Mouse (Mus musculus) neural tube, embryonic 15.5 days (tissue): ENCODE measurements around the gene Crispld2. TPM values are rescaled to one million over a fixed set of nuclear protein-coding genes. Genes with fewer than 3 reads are reported as not detected.

Experiments
- ATAC-seq: fragments of 200-750 bp; cut with Nextera tagmentation; 2 replicates; pipeline ENCODE4 v1.8.0; 2017; ENCODE audit warnings: mild to moderate bottlenecking, moderate TSS enrichment, moderate library complexity; ENCODE audit not compliant: low FRiP score
- H3K27ac ChIP-seq: fragments of 300-500 bp; sonication (generic); replicated peaks from 2 replicates; pipeline ENCODE4 v1.5.1; 2015; ENCODE audit warnings: mild to moderate bottlenecking, inconsistent platforms
- H3K27me3 ChIP-seq: fragments of 300-500 bp; sonication (generic); replicated peaks from 2 replicates; pipeline ENCODE4 v1.6.1; 2015; ENCODE audit warnings: inconsistent platforms
- H3K36me3 ChIP-seq: fragments of 300-500 bp; sonication (generic); 2 replicates; pipeline ENCODE4 v1.6.1; 2015; ENCODE audit warnings: inconsistent platforms
- H3K4me1 ChIP-seq: fragments of 300-500 bp; sonication (generic); 2 replicates; pipeline ENCODE4 v1.6.1; 2015; ENCODE audit warnings: inconsistent platforms
- H3K4me2 ChIP-seq: fragments of 300-500 bp; sonication (generic); 2 replicates; pipeline ENCODE4 v1.6.1; 2015; ENCODE audit warnings: inconsistent platforms, mild to moderate bottlenecking, moderate library complexity
- H3K4me3 ChIP-seq: fragments of 300-500 bp; sonication (generic); replicated peaks from 2 replicates; pipeline ENCODE4 v1.5.1; 2015; ENCODE audit warnings: mild to moderate bottlenecking, inconsistent platforms
- H3K9ac ChIP-seq: fragments of 300-500 bp; sonication (generic); replicated peaks from 2 replicates; pipeline ENCODE4 v1.6.1; 2015; ENCODE audit warnings: mild to moderate bottlenecking, inconsistent platforms
- H3K9me3 ChIP-seq: fragments of 300-500 bp; sonication (generic); replicated peaks from 2 replicates; pipeline ENCODE4 v1.6.1; 2016; ENCODE audit warnings: inconsistent platforms
- WGBS: fragments of 180-500 bp; shearing (Covaris S2); methylation state at CpG from one replicate; pipeline ENCODE4 v1.1.7; 2015; ENCODE audit warnings: mixed read lengths; 5-methylcytosine and 5-hydroxymethylcytosine counted together
- polyA plus RNA-seq: library from polyadenylated mRNA; unstranded; fragments of >200 nt; fragmentation: Nextera tagmentation; extraction: Ambion mirVana; gene quantifications from 2 replicates; pipeline ENCODE4 v1.2.1, GENCODE M21; 2015

Crispld2 gene
- polyA plus RNA-seq, 1 experiment from 2014 or later = 2.6 TPM

- Histone ChIP-seq H3K9me3 (no peaks in the 10 kb centered on the region), H3K4me1 (peaks cover 49% of the 10 kb centered on the region), H3K36me3 (peaks cover 2% of the 10 kb centered on the region; the same call in 1 of the 2 replicates), H3K4me3 (peak within 1 kb of the TSS; percentile 67), H3K27me3 (no peaks in the 10 kb centered on the region), H3K9ac (peak within 1 kb of the TSS; percentile 85), H3K27ac (peak within 1 kb of the TSS; percentile 95), H3K4me2 (peak within 1 kb of the TSS; percentile 70)
- peak; percentile 84 for ATAC-seq
- under 1% methylated on average over 88 of the region's 88 CpGs for WGBS
These were observed 109.1 kb downstream of the Crispld2 start, which contains the start of gene Zdhhc7 for GRCm38 (mm10) chr8:120101068-120101972. Gene Zdhhc7 (minus strand): TSS chr8:120101482.

Other genes with a start within 250 kb of the Crispld2 start
- gene Tldc1, start 214.0 kb upstream of the Crispld2 start, polyA plus RNA-seq = 10.0 and 12.0 TPM in 2 replicates
- gene Cotl1, start 151.9 kb upstream of the Crispld2 start, polyA plus RNA-seq = 104 and 158 TPM in 2 replicates
- 16.5 and 17.4 TPM in 2 replicates for gene Klhl36, start 130.2 kb upstream of the Crispld2 start, polyA plus RNA-seq
- gene Usp10, start 82.1 kb upstream of the Crispld2 start, polyA plus RNA-seq = 121 and 127 TPM in 2 replicates
- gene Gm20388, start 81.6 kb upstream of the Crispld2 start, polyA plus RNA-seq = 3.5 TPM in 1 of 2 replicates, not detected in the other
- gene Zdhhc7, start 109.0 kb downstream of the Crispld2 start, polyA plus RNA-seq = 26.9 and 31.6 TPM in 2 replicates
- gene 6430548M08Rik, start 121.7 kb downstream of the Crispld2 start, polyA plus RNA-seq = 29.8 and 31.9 TPM in 2 replicates
- 1.6 and 1.7 TPM in 2 replicates for gene Fam92b, start 185.0 kb downstream of the Crispld2 start, polyA plus RNA-seq
- gene Gse1, start 236.0 kb downstream of the Crispld2 start, polyA plus RNA-seq = 12.2 and 14.0 TPM in 2 replicates